Mouse (Mus musculus) midbrain, embryonic 13.5 days (tissue): ENCODE results near the gene Narf. TPM values are rescaled to one million over a fixed set of nuclear protein-coding genes. Genes with fewer than 3 reads are reported as not detected.

Experiments used
- ATAC-seq: fragments of 200-750 bp; cut with Nextera tagmentation; 2 replicates; pipeline ENCODE4 v1.8.0; 2017; ENCODE audit warnings: mild to moderate bottlenecking, moderate TSS enrichment, moderate library complexity
- H3K27ac ChIP-seq: fragments of 300-500 bp; sonication (generic); 2 replicates; pipeline ENCODE4 v1.5.1; 2015; ENCODE audit warnings: inconsistent platforms, mild to moderate bottlenecking, moderate library complexity
- H3K27me3 ChIP-seq: fragments of 300-500 bp; sonication (generic); 2 replicates; pipeline ENCODE4 v1.6.1; 2015; ENCODE audit warnings: mild to moderate bottlenecking, inconsistent platforms
- H3K36me3 ChIP-seq: fragments of 300-500 bp; sonication (generic); 2 replicates; pipeline ENCODE4 v1.6.1; 2015; ENCODE audit warnings: mild to moderate bottlenecking, inconsistent platforms
- H3K4me1 ChIP-seq: fragments of 300-500 bp; sonication (generic); replicated peaks from 2 replicates; pipeline ENCODE4 v1.6.1; 2015; ENCODE audit warnings: inconsistent platforms
- H3K4me2 ChIP-seq: fragments of 300-500 bp; sonication (generic); replicated peaks from 2 replicates; pipeline ENCODE4 v1.6.1; 2015; ENCODE audit warnings: moderate library complexity, mild to moderate bottlenecking, inconsistent platforms
- H3K4me3 ChIP-seq: fragments of 300-500 bp; sonication (generic); replicated peaks from 2 replicates; pipeline ENCODE4 v1.5.1; 2015; ENCODE audit warnings: mild to moderate bottlenecking, inconsistent platforms
- H3K9ac ChIP-seq: fragments of 300-500 bp; sonication (generic); replicated peaks from 2 replicates; pipeline ENCODE4 v1.6.1; 2015; ENCODE audit warnings: mild to moderate bottlenecking, inconsistent platforms
- H3K9me3 ChIP-seq: fragments of 300-500 bp; sonication (generic); 2 replicates; pipeline ENCODE4 v1.6.1; 2016; ENCODE audit warnings: mild to moderate bottlenecking, inconsistent platforms
- WGBS: fragments of 180-500 bp; shearing (Covaris S2); methylation state at CpG from one replicate; pipeline ENCODE4 v1.1.7; 2015; 5-methylcytosine and 5-hydroxymethylcytosine counted together
- polyA plus RNA-seq: library from polyadenylated mRNA; unstranded; fragments of >200 nt; fragmentation: Nextera tagmentation; extraction: Ambion mirVana; gene quantifications from 2 replicates; pipeline ENCODE4 v1.2.1, GENCODE M21; 2015

Gene Narf
- 105 and 108 TPM in 2 replicates for polyA plus RNA-seq

GRCm38 (mm10) chr11:121236564-121237344, at the start of gene Narf:
TSS of gene Narf (plus strand) at chr11:121237253.
- peaks cover 47% of the 10 kb centered on the region for H3K4me1 ChIP-seq
- H3K4me3 ChIP-seq: peak within 1 kb of the TSS; percentile 79
- H3K9me3 ChIP-seq: no peaks in the 10 kb centered on the region
- WGBS: under 1% methylated on average over 50 of the region's 50 CpGs
- peak within 1 kb of the TSS; percentile 68 for H3K4me2 ChIP-seq
- peak within 1 kb of the TSS; percentile 100 for H3K27ac ChIP-seq
- H3K27me3 ChIP-seq: no peaks in the 10 kb centered on the region
- ATAC-seq: peak; percentile 99
- peaks cover 26% of the 10 kb centered on the region for H3K36me3 ChIP-seq
- H3K9ac ChIP-seq: peak within 1 kb of the TSS; percentile 88

GRCm38 (mm10) chr11:121189681-121190080, 47.4 kb upstream of the Narf start:
- H3K27me3 ChIP-seq: no peaks in the 10 kb centered on the region
- no peak overlapping the region for H3K9ac ChIP-seq
- 92% methylated on average over 3 of the region's 3 CpGs for WGBS
- H3K9me3 ChIP-seq: no peaks in the 10 kb centered on the region
- no peak for ATAC-seq
- no peak overlapping the region for H3K27ac ChIP-seq
- no peaks in the 10 kb centered on the region for H3K4me1 ChIP-seq
- H3K4me2 ChIP-seq: no peak overlapping the region
- H3K4me3 ChIP-seq: no peak overlapping the region
- H3K36me3 ChIP-seq: peaks cover 15% of the 10 kb centered on the region; the same call in 1 of the 2 replicates

- Histone ChIP-seq H3K4me3 (no peak overlapping the region), H3K9me3 (no peaks in the 10 kb centered on the region), H3K27me3 (no peaks in the 10 kb centered on the region), H3K36me3 (peaks cover 30% of the 10 kb centered on the region), H3K9ac (no peak overlapping the region), H3K4me2 (no peak overlapping the region), H3K4me1 (no peaks in the 10 kb centered on the region), H3K27ac (no peak overlapping the region)
- no peak for ATAC-seq
- 83% methylated on average over 2 of the region's 2 CpGs for WGBS
Measured at GRCm38 (mm10) chr11:121192742-121193141, 44.3 kb upstream of the Narf start.

- H3K9ac ChIP-seq: no peak overlapping the region
- H3K9me3 ChIP-seq: no peaks in the 10 kb centered on the region
- H3K4me1 ChIP-seq: no peaks in the 10 kb centered on the region
- no peak overlapping the region for H3K4me2 ChIP-seq
- no peak overlapping the region for H3K4me3 ChIP-seq
- no peaks in the 10 kb centered on the region for H3K27me3 ChIP-seq
- peaks cover 30% of the 10 kb centered on the region for H3K36me3 ChIP-seq
- no peak for ATAC-seq
- no peak overlapping the region for H3K27ac ChIP-seq
- WGBS: 78% methylated on average over 3 of the region's 3 CpGs
Measured at GRCm38 (mm10) chr11:121193415-121193814, 43.6 kb upstream of the Narf start.

GRCm38 (mm10) chr11:121198622-121199021, 38.4 kb upstream of the Narf start:
- Histone ChIP-seq H3K4me1 (peaks cover 5% of the 10 kb centered on the region; the same call in 1 of the 2 replicates), H3K4me3 (no peak overlapping the region), H3K27me3 (no peaks in the 10 kb centered on the region), H3K9me3 (no peaks in the 10 kb centered on the region), H3K36me3 (peaks cover 19% of the 10 kb centered on the region), H3K27ac (no peak overlapping the region), H3K4me2 (no peak overlapping the region), H3K9ac (no peak overlapping the region)
- 63% methylated on average over 2 of the region's 2 CpGs for WGBS
- no peak for ATAC-seq

- H3K4me2 ChIP-seq: no peak overlapping the region
- H3K4me1 ChIP-seq: peaks cover 10% of the 10 kb centered on the region; the same call in 1 of the 2 replicates
- H3K36me3 ChIP-seq: peaks cover 13% of the 10 kb centered on the region
- no peaks in the 10 kb centered on the region for H3K9me3 ChIP-seq
- ATAC-seq: no peak
- no peak overlapping the region for H3K9ac ChIP-seq
- H3K4me3 ChIP-seq: no peak overlapping the region
- H3K27ac ChIP-seq: no peak overlapping the region
- no peaks in the 10 kb centered on the region for H3K27me3 ChIP-seq
- 81% methylated on average over 4 of the region's 4 CpGs for WGBS
Measured at GRCm38 (mm10) chr11:121199851-121200250, 37.2 kb upstream of the Narf start.

GRCm38 (mm10) chr11:121200781-121201180, 36.3 kb upstream of the Narf start:
- H3K4me3 ChIP-seq: no peak overlapping the region
- no peak overlapping the region for H3K27ac ChIP-seq
- no peak for ATAC-seq
- H3K9me3 ChIP-seq: no peaks in the 10 kb centered on the region
- H3K4me2 ChIP-seq: no peak overlapping the region
- H3K36me3 ChIP-seq: peaks cover 7% of the 10 kb centered on the region
- no peak overlapping the region; the same call in 1 of the 2 replicates for H3K9ac ChIP-seq
- H3K27me3 ChIP-seq: no peaks in the 10 kb centered on the region
- peaks cover 16% of the 10 kb centered on the region for H3K4me1 ChIP-seq
- WGBS: 91% methylated on average over 6 of the region's 6 CpGs

GRCm38 (mm10) chr11:121201436-121202198, 35.4 kb upstream of the Narf start:
- no peak for ATAC-seq
- WGBS: 66% methylated on average over 11 of the region's 11 CpGs

GRCm38 (mm10) chr11:121203859-121204160, 33.2 kb upstream of the Narf start:
- Histone ChIP-seq H3K4me1 (peaks cover 16% of the 10 kb centered on the region), H3K27ac (peak overlapping the region; percentile 92), H3K36me3 (peaks cover 10% of the 10 kb centered on the region), H3K27me3 (no peaks in the 10 kb centered on the region), H3K9ac (peak overlapping the region; percentile 84), H3K4me3 (peak overlapping the region; percentile 73), H3K9me3 (no peaks in the 10 kb centered on the region), H3K4me2 (peak overlapping the region; percentile 71)
- 4% methylated on average over 5 of the region's 5 CpGs for WGBS
- no peak for ATAC-seq

More at GRCm38 (mm10) chr11:121201436-121202198, 35.4 kb upstream of the Narf start:
- Histone ChIP-seq H3K4me2 (no peak overlapping the region), H3K4me1 (peaks cover 16% of the 10 kb centered on the region), H3K9ac (no peak overlapping the region), H3K4me3 (no peak overlapping the region), H3K9me3 (no peaks in the 10 kb centered on the region), H3K36me3 (no peaks in the 10 kb centered on the region), H3K27ac (no peak overlapping the region), H3K27me3 (no peaks in the 10 kb centered on the region)

GRCm38 (mm10) chr11:121204161-121205006, 32.7 kb upstream of the Narf start, which contains the start of the genes Hexdc and Ogfod3:
TSS of gene Hexdc (plus strand) at chr11:121204433.
TSS of gene Ogfod3 (minus strand) at chr11:121204711.
- under 1% methylated on average over 68 of the region's 70 CpGs for WGBS
- peak; percentile 97 for ATAC-seq

GRCm38 (mm10) chr11:121216831-121217230, 20.2 kb upstream of the Narf start:
- no peak overlapping the region for H3K9ac ChIP-seq
- H3K9me3 ChIP-seq: no peaks in the 10 kb centered on the region
- no peak for ATAC-seq
- WGBS: 99% methylated on average over 3 of the region's 3 CpGs
- no peaks in the 10 kb centered on the region for H3K4me1 ChIP-seq
- H3K36me3 ChIP-seq: peaks cover 74% of the 10 kb centered on the region
- H3K4me2 ChIP-seq: no peak overlapping the region
- no peaks in the 10 kb centered on the region for H3K27me3 ChIP-seq
- no peak overlapping the region for H3K4me3 ChIP-seq
- H3K27ac ChIP-seq: no peak overlapping the region

More at GRCm38 (mm10) chr11:121204161-121205006, 32.7 kb upstream of the Narf start, which contains the start of the genes Hexdc and Ogfod3:
- Histone ChIP-seq H3K27me3 (no peaks in the 10 kb centered on the region), H3K4me1 (peaks cover 16% of the 10 kb centered on the region), H3K4me2 (peak within 1 kb of the TSS; percentile 71), H3K36me3 (peaks cover 13% of the 10 kb centered on the region), H3K4me3 (peak within 1 kb of the TSS; percentile 73), H3K9me3 (no peaks in the 10 kb centered on the region), H3K27ac (peak within 1 kb of the TSS; percentile 92), H3K9ac (peak within 1 kb of the TSS; percentile 84)
